Mouse (Mus musculus): ENCODE results near the gene Mfap2.

The Mfap2 gene

DNA sequence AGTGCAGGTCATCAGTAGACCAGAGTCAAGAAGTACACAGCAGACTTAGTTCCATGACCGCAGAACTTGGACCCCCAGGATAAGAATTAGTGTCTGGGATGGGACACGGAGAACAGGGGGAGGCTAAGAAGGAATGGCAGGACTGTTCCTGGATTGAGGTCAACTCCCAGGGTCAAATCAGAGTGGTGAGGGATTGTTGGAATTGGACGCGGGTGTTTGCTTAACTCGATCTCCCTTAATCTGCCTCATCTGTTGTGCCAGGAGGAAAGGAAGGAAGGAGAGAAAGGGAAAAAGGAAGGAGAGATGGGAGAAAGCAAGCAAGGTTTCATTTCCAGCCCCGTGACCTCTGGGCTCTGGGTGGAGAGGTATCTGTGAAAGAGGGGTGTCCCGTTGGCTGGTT is at the start of gene Mfap2:
Gene Mfap2 (plus strand): TSS at position 301 of the 400 bp plus-strand sequence.
- no peak for DNase-seq

GRCm38 (mm10) chr4:140960781-140961466 is 49.3 kb upstream of the Mfap2 start, which contains the start of gene Sdhb:
TSS of gene Sdhb (plus strand) at chr4:140961203.
- peak; percentile 96 for DNase-seq

DNA sequence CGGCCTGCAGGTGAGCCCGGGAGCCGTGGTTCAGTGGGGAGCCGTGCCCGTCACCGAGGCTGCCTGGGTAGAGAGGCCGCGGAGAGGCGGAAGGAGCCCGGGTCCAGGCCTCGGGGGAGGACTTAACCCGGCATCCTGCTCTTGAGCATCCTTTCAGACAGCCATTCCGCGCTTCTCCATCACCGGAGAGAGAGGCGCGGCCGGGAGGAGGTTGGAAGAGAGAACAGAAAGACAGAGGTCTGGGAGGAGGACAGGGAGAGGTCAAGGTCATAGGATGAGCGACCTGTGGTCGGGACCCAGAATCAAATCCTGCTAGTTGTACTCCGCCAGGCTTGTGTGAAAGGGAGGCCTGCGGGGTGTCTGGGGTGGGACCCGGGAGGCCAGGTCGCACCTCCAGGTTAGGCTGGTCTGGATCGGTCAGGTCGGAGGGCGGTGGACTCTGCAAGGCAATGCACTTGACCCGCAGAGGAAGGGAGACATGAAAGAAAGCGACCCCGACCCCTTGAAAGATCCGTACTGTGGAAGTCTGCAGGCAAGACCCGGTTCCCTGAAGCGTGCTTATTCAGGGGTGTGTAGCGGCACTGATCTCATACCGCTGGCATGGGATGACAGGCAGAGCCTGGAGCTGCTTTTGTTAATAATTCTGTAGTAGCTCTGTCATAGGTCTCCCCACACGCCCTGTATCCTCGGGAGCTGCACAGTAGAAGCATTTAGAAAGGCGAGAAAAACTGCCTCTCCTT is 48.6 kb upstream of the Mfap2 start:
- peak; percentile 36 for DNase-seq

DNA sequence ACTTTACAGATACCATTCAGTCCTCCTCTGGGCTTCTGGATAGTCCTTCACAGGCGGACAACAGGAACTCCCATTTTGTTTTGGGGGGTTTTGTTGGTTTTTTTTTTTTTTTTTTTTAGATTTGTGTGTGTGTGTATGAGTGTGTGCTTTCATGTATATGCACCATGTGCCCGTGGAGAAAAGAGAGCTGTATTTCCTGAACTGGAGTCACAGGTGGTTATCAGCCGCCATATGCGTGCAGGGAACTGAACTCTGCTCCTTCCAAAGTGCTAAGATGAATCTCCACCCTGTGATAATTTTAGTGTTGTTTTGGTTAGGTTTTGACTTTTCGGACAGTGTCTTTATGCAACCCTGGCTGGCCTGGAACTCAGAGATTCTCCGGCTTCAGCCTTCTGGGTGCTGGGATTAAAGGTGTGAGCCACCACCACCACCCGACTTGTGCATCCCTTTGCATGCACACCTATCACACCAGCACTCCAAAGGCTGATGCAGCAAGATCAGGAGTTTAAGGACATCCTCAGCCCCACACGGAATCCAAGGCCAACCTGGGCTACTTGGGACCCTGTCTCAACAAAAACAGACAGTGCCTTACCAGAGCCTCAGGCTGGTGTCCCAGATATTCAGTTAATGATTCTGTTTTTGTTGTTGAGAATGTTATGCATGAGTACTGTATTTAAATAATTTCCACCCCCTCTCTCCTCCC is 47.9 kb upstream of the Mfap2 start:
- DNase-seq = no peak

DNA sequence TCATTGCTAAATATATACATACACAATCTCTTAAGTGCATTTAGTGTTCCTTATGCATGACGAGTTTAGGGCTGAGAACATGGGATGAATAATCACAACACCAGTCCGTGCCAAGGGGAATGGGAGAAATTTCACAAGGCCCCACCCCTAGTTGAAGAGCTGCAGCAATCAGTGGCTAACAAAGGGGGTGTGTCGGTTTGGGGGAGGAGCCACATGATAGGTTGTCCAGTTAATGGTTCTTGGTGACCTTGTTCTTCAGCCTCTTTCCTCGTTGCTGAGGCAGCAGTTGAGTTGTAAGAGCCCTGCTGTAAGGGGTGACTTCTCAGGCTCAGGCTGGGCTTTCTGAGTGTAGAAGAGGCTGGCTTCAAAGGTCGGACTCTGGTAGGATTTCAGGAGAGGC is 47.3 kb upstream of the Mfap2 start:
- no peak for DNase-seq

GRCm38 (mm10) chr4:140963941-140964597 is 46.1 kb upstream of the Mfap2 start:
- DNase-seq = no peak

GRCm38 (mm10) chr4:140964620-140965019 is 45.6 kb upstream of the Mfap2 start:
- peak; percentile 63 for DNase-seq

- no peak for DNase-seq
Observed at GRCm38 (mm10) chr4:140967386-140968159, 42.6 kb upstream of the Mfap2 start.

DNA sequence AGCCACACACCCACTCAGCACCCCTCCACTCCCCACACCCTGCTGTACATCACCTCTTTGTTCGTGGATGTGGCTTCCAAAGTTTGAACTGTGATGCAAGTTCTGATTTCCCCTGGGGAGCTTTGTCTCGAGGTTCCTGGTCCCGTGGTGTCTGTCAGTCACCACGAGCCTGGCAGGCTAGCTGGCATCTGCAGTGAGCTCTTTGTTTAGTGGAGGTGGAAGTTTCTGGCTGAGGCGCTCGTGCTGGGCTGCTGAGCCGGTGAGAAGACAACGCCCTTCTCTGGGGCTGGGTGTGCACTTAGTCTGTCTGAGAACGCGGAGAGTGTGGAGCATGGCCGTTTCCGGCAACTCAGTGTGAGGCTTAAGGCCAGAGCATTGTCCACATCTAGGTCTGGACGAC is 38.5 kb upstream of the Mfap2 start:
- no peak for DNase-seq

- no peak for DNase-seq
Observed at GRCm38 (mm10) chr4:140974408-140974807, 35.8 kb upstream of the Mfap2 start.

DNA sequence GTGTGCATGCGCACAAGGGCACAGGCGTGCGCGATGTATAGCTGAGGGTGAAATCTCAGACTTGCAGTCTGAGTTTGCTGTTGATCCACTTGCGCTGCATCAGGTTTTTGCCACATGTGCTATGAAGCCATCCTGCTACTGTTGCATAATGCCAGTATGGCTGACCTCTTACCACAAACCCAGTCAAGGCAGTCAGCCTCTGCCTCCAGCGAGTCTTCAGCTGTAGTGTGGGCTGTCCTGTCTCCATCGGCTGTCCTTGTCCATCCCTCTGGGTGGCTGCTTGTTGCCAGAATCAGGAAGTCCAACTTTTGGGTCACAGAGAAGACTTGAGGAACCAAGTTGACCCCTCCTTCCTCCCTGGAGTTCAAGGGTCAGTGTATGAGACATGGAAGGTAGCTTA is 34.9 kb upstream of the Mfap2 start:
- DNase-seq = no peak

- no peak for DNase-seq
Observed at GRCm38 (mm10) chr4:140977278-140977677, 32.9 kb upstream of the Mfap2 start.

DNA sequence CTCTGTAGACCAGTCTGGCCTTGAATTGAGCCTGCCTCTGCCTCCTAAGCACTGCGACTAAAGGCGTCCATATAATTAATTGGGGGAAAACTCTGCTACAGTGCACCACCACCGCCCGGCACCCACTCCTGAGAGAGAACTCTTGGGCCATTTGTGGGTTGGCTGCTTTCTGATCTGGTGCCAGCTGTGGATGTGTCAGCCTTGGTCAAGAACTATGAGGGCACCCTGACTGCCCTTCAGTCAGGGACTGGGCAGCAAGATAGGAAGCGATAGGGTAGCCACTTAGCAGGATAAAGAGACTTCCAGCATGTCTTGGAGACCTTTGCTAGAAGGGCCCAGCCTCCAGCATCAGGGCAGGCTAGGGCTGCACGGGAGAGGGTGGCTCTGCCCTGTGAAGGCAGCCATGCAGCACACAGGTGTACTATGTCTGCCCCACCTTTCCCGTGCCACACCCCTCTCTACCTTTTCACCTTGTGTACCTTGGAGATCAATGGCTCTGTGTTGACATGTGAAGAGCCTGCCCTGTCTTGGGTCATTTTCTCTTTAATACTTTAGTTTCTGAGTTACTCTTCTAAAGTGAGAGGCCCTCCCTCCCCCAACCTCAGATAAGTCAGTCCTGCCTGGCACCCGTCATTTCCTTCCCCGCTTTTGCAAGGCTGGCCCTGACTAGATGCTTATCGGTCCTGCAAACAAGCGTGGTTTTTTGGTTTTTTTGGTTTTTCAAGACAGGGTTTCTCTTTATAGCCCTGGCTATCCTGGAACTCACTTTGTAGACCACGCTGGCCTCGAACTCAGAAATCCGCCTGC is 32.1 kb upstream of the Mfap2 start:
- DNase-seq = no peak

DNA sequence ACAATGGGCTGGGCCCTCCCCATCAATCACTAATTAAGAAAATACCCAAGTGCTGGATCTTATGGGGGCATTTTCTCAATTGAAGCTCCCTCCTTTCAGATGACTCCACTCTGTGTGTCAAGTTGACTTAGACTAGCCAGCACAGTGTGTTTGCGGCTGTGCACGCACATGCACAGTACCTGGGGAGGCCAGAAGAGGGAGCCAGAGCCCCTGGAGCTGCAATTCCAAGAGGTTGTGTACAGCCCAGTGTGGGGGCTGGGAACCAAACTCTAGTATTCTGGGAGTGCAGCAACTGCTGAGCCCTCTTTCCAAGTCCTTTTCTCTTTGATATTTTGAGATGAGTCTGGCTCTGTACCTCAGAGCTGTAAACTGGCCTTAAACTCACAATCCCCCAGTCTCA is 28.6 kb upstream of the Mfap2 start:
- no peak for DNase-seq

DNA sequence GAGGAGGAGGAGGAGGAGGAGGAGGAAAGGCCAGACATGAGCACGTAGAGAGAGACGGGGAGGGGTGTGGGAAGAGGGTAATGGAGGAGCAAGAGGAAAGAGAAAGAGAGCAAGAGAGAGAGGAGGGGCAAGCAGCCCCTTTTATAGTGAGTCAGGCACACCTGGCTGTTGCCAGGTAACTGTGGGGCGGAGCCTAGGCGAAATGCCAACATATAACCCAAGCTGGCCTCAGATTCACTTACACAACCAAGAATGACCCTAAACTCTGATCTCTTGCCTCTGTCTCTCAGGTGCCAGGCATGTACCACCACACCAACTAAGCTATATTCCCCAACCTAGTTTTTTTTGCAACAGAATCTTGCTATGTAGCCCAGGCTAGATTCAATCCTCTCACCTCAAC is 27.4 kb upstream of the Mfap2 start:
- DNase-seq = no peak

- peak; percentile 44 for DNase-seq
Observed at GRCm38 (mm10) chr4:140983442-140983841, 26.8 kb upstream of the Mfap2 start.

- DNase-seq = no peak
Observed at GRCm38 (mm10) chr4:140984544-140984943, 25.7 kb upstream of the Mfap2 start.

DNA sequence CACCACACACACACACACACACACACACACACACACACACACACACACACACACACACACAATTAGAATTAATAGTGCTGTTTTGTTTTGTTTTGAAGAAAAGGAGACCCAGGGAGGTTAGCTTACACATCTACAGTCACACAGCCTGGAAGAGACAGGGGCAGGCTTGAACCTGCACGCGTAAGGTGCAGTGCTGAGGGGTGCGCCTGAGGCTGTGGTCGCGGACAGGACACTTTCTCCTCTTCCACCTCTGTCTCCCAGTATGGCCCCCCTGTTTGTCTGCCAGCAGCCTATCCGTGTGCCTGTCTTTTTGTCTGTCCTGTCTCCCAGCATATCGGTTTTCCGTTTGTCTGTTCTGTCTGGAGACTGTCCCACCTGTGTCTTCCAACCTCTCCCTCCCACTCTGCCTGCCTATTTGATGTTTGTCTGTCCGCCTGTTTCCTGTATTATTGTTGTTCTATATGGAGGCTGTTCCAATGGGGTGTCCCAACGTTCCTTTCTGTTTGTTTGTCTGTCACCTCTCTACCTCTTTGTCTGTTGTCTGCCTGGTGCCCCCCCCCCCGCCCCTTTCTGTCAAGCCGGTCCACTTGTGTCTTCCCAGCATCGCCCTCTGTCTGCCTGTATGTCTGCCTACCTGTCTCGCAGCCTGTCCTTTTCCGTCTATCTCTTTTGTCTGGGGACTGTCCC is 24.1 kb upstream of the Mfap2 start:
- no peak for DNase-seq

DNA sequence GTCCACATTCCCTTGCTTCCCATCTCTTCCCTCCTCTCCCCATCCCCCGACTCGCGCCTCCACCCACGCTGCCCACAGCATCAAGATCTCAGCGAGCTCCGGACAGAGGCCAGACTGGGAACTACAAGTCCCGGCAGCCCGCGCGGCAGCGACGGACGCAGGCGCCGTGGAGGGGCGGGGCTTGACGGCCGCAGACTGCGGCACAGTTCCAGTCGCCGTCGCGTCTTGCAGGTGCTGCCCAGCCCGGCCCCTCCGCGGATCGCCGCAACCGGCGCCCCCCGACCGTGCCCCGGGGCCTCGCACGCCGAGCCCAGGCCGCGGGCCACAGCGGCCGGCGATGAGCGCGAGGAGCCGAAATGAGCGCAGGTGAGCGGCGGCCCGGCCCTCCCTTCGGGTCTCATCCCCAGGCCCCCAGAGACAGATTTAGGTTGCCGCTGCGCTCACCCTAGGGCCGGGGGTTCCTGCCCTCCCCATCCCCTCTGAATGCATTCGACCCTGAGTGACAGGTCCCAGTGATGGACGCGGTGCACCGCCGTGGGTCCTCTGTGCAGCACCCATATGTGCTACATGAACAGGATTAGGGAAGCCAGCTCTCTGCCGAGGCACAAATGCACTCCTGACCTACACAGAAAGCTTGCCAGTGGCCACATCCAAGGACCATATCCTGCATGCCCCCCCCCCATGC is 23.4 kb upstream of the Mfap2 start, which contains the start of gene Atp13a2:
Gene Atp13a2 (plus strand): TSS at position 163 of the 685 bp plus-strand sequence.
- DNase-seq = peak; percentile 95

- no peak for DNase-seq
Observed at GRCm38 (mm10) chr4:140987476-140987875, 22.7 kb upstream of the Mfap2 start.

All from right cerebral cortex, postnatal 25 days (tissue).